Mouse (Mus musculus): ENCODE measurements around the gene Spryd4.
"Not testable (repeated sequence)": the region's sequence is repeated elsewhere in the genome, so short reads cannot be mapped to it uniquely, and the experiment has no call there.

Gene Spryd4

GRCm38 (mm10) chr10:128211390-128212108 lies at the start of gene Spryd4:
TSS of gene Spryd4 (minus strand) at chr10:128211807.
- DNase-seq (ENCODE audit: low read depth) = peak; percentile 93

- not testable (repeated sequence) for DNase-seq (ENCODE audit: low read depth)
Measured at GRCm38 (mm10) chr10:128260376-128260775, 48.8 kb upstream of the Spryd4 start.

- no peak for DNase-seq (ENCODE audit: low read depth)
Measured at GRCm38 (mm10) chr10:128259946-128260345, 48.3 kb upstream of the Spryd4 start.

GRCm38 (mm10) chr10:128258953-128259352 lies 47.3 kb upstream of the Spryd4 start:
- peak; percentile 74 for DNase-seq (ENCODE audit: low read depth)

- DNase-seq (ENCODE audit: low read depth) = peak; percentile 90
Measured at GRCm38 (mm10) chr10:128256328-128256727, 44.7 kb upstream of the Spryd4 start.

GRCm38 (mm10) chr10:128255925-128256324 lies 44.3 kb upstream of the Spryd4 start:
- no peak for DNase-seq (ENCODE audit: low read depth)

- DNase-seq (ENCODE audit: low read depth) = no peak
Measured at GRCm38 (mm10) chr10:128253677-128254255, 42.2 kb upstream of the Spryd4 start, which contains the start of gene Apon. TSS of gene Apon (plus strand) at chr10:128254096.

GRCm38 (mm10) chr10:128250565-128250964 lies 39.0 kb upstream of the Spryd4 start:
- DNase-seq (ENCODE audit: low read depth) = no peak

GRCm38 (mm10) chr10:128247020-128247732 lies 35.6 kb upstream of the Spryd4 start:
- DNase-seq (ENCODE audit: low read depth) = no peak

- DNase-seq (ENCODE audit: low read depth) = no peak
Measured at GRCm38 (mm10) chr10:128244121-128244520, 32.5 kb upstream of the Spryd4 start.

- no peak for DNase-seq (ENCODE audit: low read depth)
Measured at GRCm38 (mm10) chr10:128243252-128243651, 31.6 kb upstream of the Spryd4 start.

- DNase-seq (ENCODE audit: low read depth) = no peak
Measured at GRCm38 (mm10) chr10:128240131-128240530, 28.5 kb upstream of the Spryd4 start.

- DNase-seq (ENCODE audit: low read depth) = peak; percentile 24
Measured at GRCm38 (mm10) chr10:128239140-128239539, 27.5 kb upstream of the Spryd4 start.

- DNase-seq (ENCODE audit: low read depth) = peak; percentile 33
Measured at GRCm38 (mm10) chr10:128237807-128238480, 26.3 kb upstream of the Spryd4 start.

GRCm38 (mm10) chr10:128236321-128236720 lies 24.7 kb upstream of the Spryd4 start:
- no peak for DNase-seq (ENCODE audit: low read depth)

- DNase-seq (ENCODE audit: low read depth) = peak; percentile 94
Measured at GRCm38 (mm10) chr10:128232420-128232985, 20.9 kb upstream of the Spryd4 start.

- DNase-seq (ENCODE audit: low read depth) = peak; percentile 93
Measured at GRCm38 (mm10) chr10:128231697-128232419, 20.3 kb upstream of the Spryd4 start, which contains the start of gene Timeless. TSS of gene Timeless (plus strand) at chr10:128232065.

GRCm38 (mm10) chr10:128231146-128231545 lies 19.5 kb upstream of the Spryd4 start:
- DNase-seq (ENCODE audit: low read depth) = peak; percentile 74

GRCm38 (mm10) chr10:128230582-128230981 lies 19.0 kb upstream of the Spryd4 start:
- no peak for DNase-seq (ENCODE audit: low read depth)

GRCm38 (mm10) chr10:128228009-128228408 lies 16.4 kb upstream of the Spryd4 start:
- no peak for DNase-seq (ENCODE audit: low read depth)

- DNase-seq (ENCODE audit: low read depth) = peak; percentile 15
Measured at GRCm38 (mm10) chr10:128227592-128227991, 16.0 kb upstream of the Spryd4 start.

All from 416B (cell line).